Mouse (Mus musculus) hindbrain, embryonic 13.5 days (tissue): Measurements from ENCODE around the gene Opa3. TPM values are rescaled to one million over a fixed set of nuclear protein-coding genes. Genes with fewer than 3 reads are reported as not detected.
"Not testable (repeated sequence)": the region's sequence is repeated elsewhere in the genome, so short reads cannot be mapped to it uniquely, and the experiment has no call there.

Experiments
- ATAC-seq: fragments of 200-750 bp; cut with Nextera tagmentation; 2 replicates; pipeline ENCODE4 v1.8.0; 2017; ENCODE audit warnings: moderate TSS enrichment; ENCODE audit not compliant: low FRiP score
- H3K27ac ChIP-seq: fragments of 300-500 bp; sonication (generic); 2 replicates; pipeline ENCODE4 v1.5.1; 2015; ENCODE audit warnings: inconsistent platforms, mild to moderate bottlenecking, moderate library complexity
- H3K27me3 ChIP-seq: fragments of 300-500 bp; sonication (generic); 2 replicates; pipeline ENCODE4 v1.6.1; 2015; ENCODE audit warnings: mild to moderate bottlenecking, inconsistent platforms
- H3K36me3 ChIP-seq: fragments of 300-500 bp; sonication (generic); 2 replicates; pipeline ENCODE4 v1.6.1; 2015; ENCODE audit warnings: mild to moderate bottlenecking, inconsistent platforms
- H3K4me1 ChIP-seq: fragments of 300-500 bp; sonication (generic); replicated peaks from 2 replicates; pipeline ENCODE4 v1.6.1; 2015; ENCODE audit warnings: inconsistent platforms
- H3K4me2 ChIP-seq: fragments of 300-500 bp; sonication (generic); 2 replicates; pipeline ENCODE4 v1.6.1; 2015; ENCODE audit warnings: inconsistent platforms, mild to moderate bottlenecking, moderate library complexity
- H3K4me3 ChIP-seq: fragments of 300-500 bp; sonication (generic); 2 replicates; pipeline ENCODE4 v1.5.1; 2015; ENCODE audit warnings: mild to moderate bottlenecking, inconsistent platforms
- H3K9ac ChIP-seq: fragments of 300-500 bp; sonication (generic); 2 replicates; pipeline ENCODE4 v1.6.1; 2015; ENCODE audit warnings: mild to moderate bottlenecking, inconsistent platforms
- H3K9me3 ChIP-seq: fragments of 300-500 bp; sonication (generic); 2 replicates; pipeline ENCODE4 v1.6.1; 2016; ENCODE audit warnings: inconsistent platforms
- WGBS: fragments of 180-500 bp; shearing (Covaris S2); methylation state at CpG from one replicate; pipeline ENCODE4 v1.1.7; 2015; 5-methylcytosine and 5-hydroxymethylcytosine counted together
- polyA plus RNA-seq: library from polyadenylated mRNA; unstranded; fragments of >200 nt; fragmentation: Nextera tagmentation; extraction: Ambion mirVana; gene quantifications from 2 replicates; pipeline ENCODE4 v1.2.1, GENCODE M21; 2015

The Opa3 gene
- polyA plus RNA-seq, 1 experiment from 2014 or later, result 37.1 TPM

DNA sequence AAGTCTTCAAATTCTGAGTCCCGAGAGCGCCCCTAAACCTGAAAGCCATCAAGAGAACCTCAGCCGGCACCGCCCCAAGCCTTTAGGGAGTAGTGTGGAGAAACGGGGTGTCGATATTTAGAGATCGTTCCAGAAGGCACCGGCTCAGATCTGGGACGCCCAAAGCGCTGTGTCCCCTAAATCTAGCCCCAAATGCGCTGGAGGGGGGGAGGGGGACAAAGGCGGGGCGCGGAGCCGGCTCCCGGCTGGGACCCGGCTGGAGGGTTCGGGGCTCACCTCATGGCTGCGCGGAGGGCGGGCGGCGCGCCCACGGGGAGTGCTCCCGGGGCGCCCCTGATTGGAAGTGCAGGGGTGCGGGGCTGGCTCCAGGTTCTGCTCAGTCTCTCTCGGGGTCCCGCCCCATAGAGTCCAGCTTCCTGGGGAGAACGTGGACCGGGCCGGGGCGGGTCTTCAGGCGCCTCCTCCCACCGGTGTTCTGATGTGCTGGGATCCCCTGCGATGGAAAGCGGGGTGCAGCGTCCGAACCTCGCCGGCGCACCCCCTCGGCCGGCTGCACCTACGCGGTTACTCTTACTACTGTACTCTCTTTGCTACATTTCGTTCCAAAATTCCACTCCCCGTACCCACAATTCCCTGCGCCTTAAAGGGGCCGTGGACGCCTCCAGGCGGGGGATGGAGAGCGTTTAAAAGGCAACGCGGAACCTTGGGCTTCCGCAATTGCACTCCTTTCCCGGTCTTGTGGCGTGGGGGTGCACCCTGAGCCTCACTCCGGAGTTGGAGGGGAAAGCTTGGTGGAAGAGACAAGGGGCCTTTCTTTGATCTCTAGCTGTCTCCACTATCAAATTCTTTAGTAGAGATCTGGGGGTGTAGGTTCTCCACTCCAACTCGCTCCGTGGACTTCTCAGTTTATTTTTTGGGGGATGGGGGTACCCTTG lies 43.4 kb downstream of the Opa3 start, which contains the start of gene Vasp:
Vasp (minus strand) TSS at position 580 of the 935 bp plus-strand sequence.
- under 1% methylated on average over 62 of the region's 62 CpGs for WGBS
- peak within 1 kb of the TSS; percentile 96 for H3K4me3 ChIP-seq

DNA sequence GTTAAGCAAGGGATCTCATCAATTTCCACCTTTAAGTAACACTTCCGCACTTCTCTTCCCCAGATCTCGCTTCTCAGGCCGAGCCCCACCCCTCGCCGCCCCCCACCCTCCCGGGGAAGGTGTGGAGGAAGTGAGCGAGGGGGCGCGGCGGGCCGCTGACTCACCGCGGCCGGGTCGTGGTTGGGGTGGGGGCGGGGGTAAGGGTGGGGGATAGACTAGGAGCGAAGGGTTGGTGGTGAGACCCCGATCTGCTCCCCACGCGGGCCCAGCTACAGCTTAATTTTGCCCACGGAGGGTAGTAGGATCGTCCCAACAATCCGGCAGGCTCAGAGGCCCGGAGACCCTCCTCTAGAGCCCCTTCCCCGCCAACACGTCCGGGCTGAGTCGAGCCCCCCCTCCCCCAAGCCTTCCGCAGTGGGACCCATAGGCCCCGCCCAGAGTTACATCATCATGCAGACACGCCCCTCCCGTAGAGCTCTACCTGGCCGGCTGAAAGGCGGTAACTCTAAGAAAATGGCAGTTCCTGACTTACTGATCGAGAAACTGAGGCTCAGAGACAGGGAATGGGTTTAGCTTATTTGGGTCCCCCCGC lies 44.1 kb downstream of the Opa3 start:
- ATAC-seq, result peak; percentile 77
- H3K9ac ChIP-seq, result peak overlapping the region; percentile 95

More for the DNA sequence above, 43.4 kb downstream of the Opa3 start, which contains the start of gene Vasp:
- Histone ChIP-seq H3K4me1 (peaks cover 30% of the 10 kb centered on the region), H3K9ac (peak within 1 kb of the TSS; percentile 95), H3K27ac (peak within 1 kb of the TSS; percentile 86), H3K9me3 (no peaks in the 10 kb centered on the region), H3K36me3 (no peaks in the 10 kb centered on the region), H3K27me3 (peaks cover 18% of the 10 kb centered on the region; the same call in 1 of the 2 replicates), H3K4me2 (peak within 1 kb of the TSS; percentile 97)
- ATAC-seq, result peak; percentile 73

DNA sequence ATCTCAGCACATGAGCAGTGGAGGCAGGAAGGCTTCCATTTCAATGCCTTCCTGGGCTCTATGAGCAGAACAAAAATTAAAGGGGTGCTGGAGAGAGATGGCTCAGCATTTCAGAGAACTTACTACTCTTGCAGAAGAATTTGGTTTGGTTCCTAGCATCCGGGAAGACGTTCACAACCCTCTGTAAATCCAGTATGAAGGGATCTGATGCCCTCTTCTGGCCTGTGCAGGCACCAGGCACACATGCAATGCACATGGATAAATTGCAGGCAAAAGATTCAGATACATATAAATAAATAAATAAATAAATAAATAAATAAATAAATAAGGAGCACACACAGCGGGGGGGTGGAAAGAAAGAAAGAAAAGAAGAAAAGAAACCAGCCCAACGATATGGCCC lies 48.1 kb downstream of the Opa3 start:
- H3K27ac ChIP-seq, result no peak overlapping the region
- no peak for ATAC-seq
- H3K4me1 ChIP-seq, result peaks cover 15% of the 10 kb centered on the region
- no peak overlapping the region for H3K9ac ChIP-seq
- H3K4me3 ChIP-seq, result no peak overlapping the region
- H3K9me3 ChIP-seq, result no peaks in the 10 kb centered on the region
- 48% methylated on average over 4 of the region's 4 CpGs for WGBS
- peaks cover 61% of the 10 kb centered on the region for H3K27me3 ChIP-seq
- H3K4me2 ChIP-seq, result no peak overlapping the region
- H3K36me3 ChIP-seq, result no peaks in the 10 kb centered on the region

More for the DNA sequence above, 44.1 kb downstream of the Opa3 start:
- peak overlapping the region; percentile 96 for H3K4me3 ChIP-seq
- peaks cover 29% of the 10 kb centered on the region for H3K4me1 ChIP-seq
- 0% methylated on average over 25 of the region's 36 CpGs for WGBS
- H3K27me3 ChIP-seq, result peaks cover 21% of the 10 kb centered on the region; the same call in 1 of the 2 replicates
- H3K4me2 ChIP-seq, result peak overlapping the region; percentile 97
- no peaks in the 10 kb centered on the region for H3K9me3 ChIP-seq
- peak overlapping the region; percentile 86 for H3K27ac ChIP-seq
- no peaks in the 10 kb centered on the region for H3K36me3 ChIP-seq

DNA sequence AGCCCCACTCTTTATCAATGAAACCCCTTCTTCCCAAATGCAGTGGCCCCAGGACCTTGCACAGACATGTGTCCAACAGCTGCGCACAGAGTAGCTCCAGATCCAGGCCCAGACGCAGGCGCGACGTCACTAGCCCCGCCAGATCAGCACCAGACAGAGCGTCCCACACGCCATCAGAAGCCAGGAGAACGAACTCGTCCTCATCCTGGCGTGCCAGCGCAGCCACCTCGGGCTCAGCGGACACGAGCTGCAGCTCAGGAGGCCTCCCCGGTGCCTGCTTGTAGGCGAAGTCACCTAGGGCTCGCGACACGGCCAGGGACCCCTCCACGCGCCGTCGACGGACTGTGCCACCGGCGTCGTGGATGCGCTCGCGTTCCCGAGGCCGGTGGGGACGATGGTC lies 50.9 kb downstream of the Opa3 start:
- peak overlapping the region; percentile 60; the same call in 1 of the 2 replicates for H3K9ac ChIP-seq
- WGBS, result 4% methylated on average over 34 of the region's 34 CpGs

DNA sequence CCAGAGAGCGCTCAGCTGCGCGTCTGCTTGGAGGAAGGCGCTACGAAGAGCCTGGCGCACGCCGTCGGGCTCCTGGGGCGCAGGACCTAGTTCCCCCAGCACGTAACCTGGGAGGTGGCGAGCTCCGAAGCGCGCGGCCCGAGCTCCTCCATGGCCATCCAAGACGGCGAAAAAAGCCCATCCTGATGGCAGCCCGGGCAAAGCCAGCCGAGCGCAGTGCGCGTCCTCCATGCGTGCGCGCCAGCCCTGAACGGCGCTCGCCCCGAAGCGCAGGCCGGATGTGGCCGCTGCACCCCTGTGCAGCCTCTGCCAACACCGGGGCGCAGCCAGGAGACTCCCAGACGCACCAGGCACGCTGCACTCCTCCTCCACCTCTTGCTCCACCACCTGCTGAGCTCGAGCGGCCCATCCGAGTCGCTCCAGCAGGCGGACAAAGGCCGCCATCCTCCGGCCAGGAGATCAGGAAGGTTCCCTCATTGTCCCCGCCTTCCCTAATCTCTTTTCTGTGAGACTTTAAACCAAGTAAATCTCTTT lies 51.5 kb downstream of the Opa3 start, which contains the start of gene Ppm1n:
Ppm1n (minus strand) TSS at position 484 of the 534 bp plus-strand sequence.
- under 1% methylated on average over 46 of the region's 46 CpGs for WGBS
- Histone ChIP-seq H3K4me3 (peak within 1 kb of the TSS; percentile 35), H3K27me3 (peaks cover 58% of the 10 kb centered on the region), H3K9me3 (no peaks in the 10 kb centered on the region), H3K4me1 (peaks cover 24% of the 10 kb centered on the region), H3K27ac (no peak within 1 kb of the TSS), H3K36me3 (no peaks in the 10 kb centered on the region), H3K4me2 (peak within 1 kb of the TSS; percentile 54), H3K9ac (peak within 1 kb of the TSS; percentile 60)
- ATAC-seq, result no peak

More for the DNA sequence above, 50.9 kb downstream of the Opa3 start:
- Histone ChIP-seq H3K9me3 (no peaks in the 10 kb centered on the region), H3K4me2 (peak overlapping the region; percentile 54), H3K27ac (no peak overlapping the region), H3K4me3 (peak overlapping the region; percentile 35), H3K27me3 (peaks cover 64% of the 10 kb centered on the region), H3K4me1 (peaks cover 18% of the 10 kb centered on the region), H3K36me3 (no peaks in the 10 kb centered on the region)
- no peak for ATAC-seq

DNA sequence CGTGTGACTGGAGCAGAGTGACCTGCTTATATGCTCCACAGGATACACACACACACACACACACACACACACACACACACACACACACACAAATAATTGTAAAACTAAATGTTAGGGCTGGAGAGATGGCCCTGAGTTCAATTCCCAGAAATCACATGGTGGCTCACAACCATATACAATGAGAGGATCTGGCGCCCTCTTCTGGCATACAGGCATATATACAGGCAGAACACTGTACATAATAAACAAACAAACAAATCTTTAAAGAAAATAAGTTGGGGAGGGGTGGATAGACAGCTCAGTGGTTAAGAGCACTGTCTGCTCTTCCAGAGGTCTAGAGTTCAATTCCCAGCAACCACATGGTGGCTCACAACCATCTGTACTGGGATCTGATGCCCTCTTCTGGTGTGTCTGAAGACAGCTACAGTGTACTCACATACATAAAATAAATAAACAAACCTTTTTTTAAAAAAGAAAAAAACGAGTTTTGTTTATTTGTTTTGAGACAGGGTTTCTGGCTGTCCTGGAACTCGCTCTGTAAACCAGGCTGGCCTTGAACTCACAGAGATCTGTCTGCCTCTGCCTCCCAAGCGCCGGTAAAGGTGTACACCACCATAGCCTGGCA lies 53.7 kb downstream of the Opa3 start:
- Histone ChIP-seq H3K4me3 (peak overlapping the region; percentile 87), H3K27me3 (peaks cover 47% of the 10 kb centered on the region), H3K4me2 (peak overlapping the region; percentile 77), H3K4me1 (peaks cover 32% of the 10 kb centered on the region)
- ATAC-seq, H3K36me3 ChIP-seq, H3K9ac ChIP-seq, H3K9me3 ChIP-seq, H3K27ac ChIP-seq: not testable (repeated sequence)
- WGBS, result 40% methylated on average over 6 of the region's 6 CpGs

DNA sequence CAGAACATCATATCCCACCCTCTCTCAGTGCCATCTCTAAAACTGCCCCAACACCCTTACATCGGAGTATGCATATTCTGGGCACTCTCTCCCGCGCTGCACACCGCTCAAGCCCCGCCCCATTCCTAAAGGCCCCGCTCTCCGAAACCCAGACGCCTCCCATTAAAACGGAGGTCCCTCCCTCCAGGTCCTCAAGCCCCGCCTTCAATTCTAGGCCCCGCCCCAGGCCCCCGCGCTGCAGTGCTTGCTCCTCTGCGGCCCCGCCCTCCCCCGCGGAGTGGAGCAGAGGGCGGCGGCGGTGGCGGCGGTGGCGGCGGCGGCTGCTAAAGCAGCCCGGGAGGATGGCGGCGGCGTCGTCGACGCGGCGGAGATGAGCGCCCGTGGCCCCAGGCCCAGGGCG lies 54.3 kb downstream of the Opa3 start, which contains the start of gene Rtn2:
Rtn2 (plus strand) TSS at position 240 of the 400 bp plus-strand sequence.
- WGBS, result under 1% methylated on average over 37 of the region's 37 CpGs
- Histone ChIP-seq H3K27ac (peak within 1 kb of the TSS; percentile 96), H3K9me3 (no peaks in the 10 kb centered on the region), H3K4me1 (peaks cover 32% of the 10 kb centered on the region), H3K36me3 (peaks cover 14% of the 10 kb centered on the region), H3K4me2 (peak within 1 kb of the TSS; percentile 77), H3K27me3 (peaks cover 42% of the 10 kb centered on the region), H3K4me3 (peak within 1 kb of the TSS; percentile 87), H3K9ac (peak within 1 kb of the TSS; percentile 99)
- ATAC-seq, result peak; percentile 86

DNA sequence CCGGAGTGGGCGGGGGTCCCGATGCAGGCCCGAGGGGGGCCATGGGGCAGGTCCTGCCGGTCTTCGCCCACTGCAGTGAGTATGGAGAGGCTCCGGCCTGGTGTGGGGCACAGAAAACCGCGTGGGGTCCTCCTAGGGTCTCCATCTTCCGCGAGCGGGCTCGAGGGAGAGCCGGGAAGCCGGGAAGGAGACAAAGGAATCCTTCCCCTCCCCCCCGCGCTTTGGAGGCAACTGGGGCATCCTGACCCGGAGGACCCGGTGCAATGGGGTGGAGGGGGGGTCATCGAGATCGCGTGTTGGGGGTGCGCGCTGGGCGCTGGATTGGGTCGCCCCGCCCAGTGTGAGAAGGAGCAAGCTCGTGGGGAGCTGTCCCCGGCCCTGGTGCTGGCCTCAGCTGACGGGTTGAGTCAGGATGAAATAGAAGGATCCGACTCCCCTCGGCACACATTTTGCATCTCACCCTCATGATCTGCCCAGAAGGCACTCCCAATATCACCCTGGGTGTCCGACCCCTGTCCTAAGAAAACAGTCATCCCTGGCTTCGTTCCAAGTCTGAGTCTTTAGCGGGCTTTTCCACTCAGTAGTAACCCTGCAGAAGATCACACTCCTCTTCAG lies 54.8 kb downstream of the Opa3 start:
- peak overlapping the region; percentile 87 for H3K4me3 ChIP-seq
- under 1% methylated on average over 34 of the region's 35 CpGs for WGBS
- H3K27ac ChIP-seq, result peak overlapping the region; percentile 96
- H3K36me3 ChIP-seq, result peaks cover 19% of the 10 kb centered on the region
- H3K4me1 ChIP-seq, result peaks cover 32% of the 10 kb centered on the region
- H3K27me3 ChIP-seq, result peaks cover 37% of the 10 kb centered on the region
- peak; percentile 85 for ATAC-seq
- no peaks in the 10 kb centered on the region for H3K9me3 ChIP-seq
- H3K9ac ChIP-seq, result peak overlapping the region; percentile 99
- H3K4me2 ChIP-seq, result peak overlapping the region; percentile 77

DNA sequence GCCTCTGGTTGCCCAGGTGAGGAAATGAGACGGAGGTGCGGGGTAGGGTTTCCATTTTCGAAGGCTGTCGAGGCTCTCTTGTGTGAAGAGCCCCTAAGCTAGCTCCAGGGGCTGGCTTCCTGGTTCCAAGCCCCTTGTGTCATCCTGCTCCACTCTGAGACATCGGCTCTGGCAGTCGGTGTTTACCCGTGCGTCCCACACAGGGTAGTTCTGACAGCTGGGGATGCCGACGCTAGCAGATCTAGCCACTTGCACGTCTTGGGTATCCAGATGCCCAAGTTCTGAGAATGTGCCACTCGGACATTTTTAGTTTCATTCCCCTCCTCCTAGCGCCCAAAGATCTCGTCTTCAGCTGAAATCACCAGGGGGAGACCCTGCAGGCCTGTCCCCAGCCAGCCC lies 55.3 kb downstream of the Opa3 start:
- peak; percentile 3; the same call in 1 of the 2 replicates for ATAC-seq
- Histone ChIP-seq H3K27ac (peak overlapping the region; percentile 96), H3K9me3 (no peaks in the 10 kb centered on the region), H3K36me3 (peaks cover 24% of the 10 kb centered on the region), H3K4me2 (peak overlapping the region; percentile 77), H3K27me3 (peaks cover 32% of the 10 kb centered on the region), H3K4me3 (peak overlapping the region; percentile 87), H3K4me1 (peaks cover 32% of the 10 kb centered on the region), H3K9ac (peak overlapping the region; percentile 99)
- WGBS, result 23% methylated on average over 14 of the region's 14 CpGs

DNA sequence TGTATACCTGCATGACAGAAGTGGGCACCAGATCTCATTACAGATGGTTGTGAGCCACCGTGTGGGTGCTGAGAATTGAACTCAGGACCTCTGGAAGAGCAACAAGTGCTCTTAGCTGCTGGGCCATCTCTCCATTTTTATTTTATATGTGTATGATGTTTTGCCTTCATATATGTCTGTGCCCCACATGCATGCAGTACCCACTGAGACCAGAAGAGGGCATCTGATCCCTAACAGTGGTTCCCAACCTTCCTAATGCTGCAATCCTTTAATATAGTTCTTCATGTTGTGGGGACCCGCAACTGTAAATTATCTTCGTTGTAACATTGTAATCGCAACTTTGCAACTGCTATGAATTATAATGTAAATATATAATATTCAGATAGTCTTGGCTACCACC lies 56.6 kb downstream of the Opa3 start:
- WGBS, result 26% methylated on average over 4 of the region's 4 CpGs
- peaks cover 18% of the 10 kb centered on the region for H3K27me3 ChIP-seq
- peaks cover 32% of the 10 kb centered on the region for H3K36me3 ChIP-seq
- no peak overlapping the region for H3K27ac ChIP-seq
- H3K4me2 ChIP-seq, result peak overlapping the region; percentile 77
- ATAC-seq, result no peak
- H3K4me1 ChIP-seq, result peaks cover 23% of the 10 kb centered on the region
- H3K9ac ChIP-seq, result no peak overlapping the region
- H3K9me3 ChIP-seq, result no peaks in the 10 kb centered on the region
- no peak overlapping the region for H3K4me3 ChIP-seq

DNA sequence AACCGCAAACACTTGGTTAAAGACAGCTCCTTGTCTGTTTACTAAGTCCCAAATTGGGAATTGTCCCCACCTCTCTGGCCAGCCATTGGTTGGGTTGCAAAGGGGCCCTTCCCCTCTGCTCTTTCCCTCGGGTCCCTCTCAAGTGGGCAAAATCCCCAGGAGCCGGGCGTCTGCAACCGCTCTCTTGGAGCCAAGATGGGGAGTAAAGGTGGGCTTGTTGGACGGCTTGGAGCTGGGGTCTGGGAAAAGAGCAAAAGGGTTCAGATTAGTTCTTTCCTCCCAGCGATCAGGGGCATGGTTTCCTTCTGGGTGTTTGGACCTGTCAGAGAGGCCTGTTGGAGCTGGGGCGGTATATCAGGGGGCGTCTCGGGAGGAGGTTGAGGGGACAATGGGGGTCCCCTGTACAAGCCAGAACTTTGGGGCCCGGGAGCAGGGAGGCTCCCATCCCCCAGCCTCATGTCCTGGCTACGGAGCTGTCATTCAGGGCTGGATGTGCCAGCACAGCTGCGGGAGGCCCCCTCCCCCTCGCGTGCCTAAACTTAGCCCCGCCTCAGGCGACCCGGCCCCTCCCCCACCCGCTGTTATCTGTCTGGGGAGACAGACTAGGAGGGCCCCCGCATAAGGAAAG lies 62.9 kb downstream of the Opa3 start:
- peak overlapping the region; percentile 23 for H3K4me3 ChIP-seq
- WGBS, result 4% methylated on average over 20 of the region's 20 CpGs

More for the DNA sequence above, 62.9 kb downstream of the Opa3 start:
- peaks cover 65% of the 10 kb centered on the region for H3K36me3 ChIP-seq
- peak; percentile 30; the same call in 1 of the 2 replicates for ATAC-seq
- no peaks in the 10 kb centered on the region for H3K27me3 ChIP-seq
- H3K4me2 ChIP-seq, result peak overlapping the region; percentile 48
- H3K27ac ChIP-seq, result peak overlapping the region; percentile 55; the same call in 1 of the 2 replicates
- H3K9ac ChIP-seq, result peak overlapping the region; percentile 58
- no peaks in the 10 kb centered on the region for H3K9me3 ChIP-seq
- peaks cover 23% of the 10 kb centered on the region for H3K4me1 ChIP-seq
